Mouse (Mus musculus) Patski (cell line): ENCODE data around the gene March11. TPM values are rescaled to one million over a fixed set of nuclear protein-coding genes. Genes with fewer than 3 reads are reported as not detected.

ENCODE experiments used
- ATAC-seq: fragments of 100-300 bp; one replicate; pipeline ENCODE4 v1.8.0; 2021
- CTCF ChIA-PET: fragments of 350-600 bp; sonication (Branson Sonifier 250); formaldehyde crosslinking; loops from one replicate; lab custom pipeline; 2022; ENCODE audit warnings: inconsistent platforms; lab: Charles Lee
- POLR2A ChIA-PET: fragments of 350-600 bp; sonication (Branson Sonifier 250); formaldehyde crosslinking; loops from one replicate; lab custom pipeline; 2022; ENCODE audit warnings: antibody characterized with exemption, inconsistent platforms; lab: Charles Lee
- DNase-seq: peaks from one replicate; pipeline ENCODE4 v3.0.0-alpha.2; 2011; ENCODE audit warnings: low read depth, low spot score
- H3K27me3 ChIP-seq: fragments of 371-371 bp; one replicate; pipeline ENCODE4 v1.5.1; 2021
- CTCF ChIP-seq: fragments of 100-300 bp; IDR thresholded peaks from one replicate; pipeline ENCODE4 v1.5.1; 2021
- in situ Hi-C: fragments of 300-500 bp; cut with MboI; formaldehyde crosslinking; loops from 3 replicates; pipeline ENCODE4 v1.11.1; 2018; ENCODE audit warnings: low pct_unique_long_range_greater_than_20kb, mixed read lengths
- polyA plus RNA-seq: library from polyadenylated mRNA; unstranded; gene quantifications from one replicate; pipeline ENCODE4 v1.2.3, GENCODE M21; 2021

The March11 gene
- 0.09 TPM for polyA plus RNA-seq

GRCm38 (mm10) chr15:26308629-26309230 is at the start of gene March11:
TSS of gene March11 (plus strand) at chr15:26309048.
- in situ Hi-C loops, result no loop called here
- ATAC-seq, result no peak
- peaks cover 12% of the 10 kb centered on the region for H3K27me3 ChIP-seq
- no peak for DNase-seq
- ChIA-PET CTCF (no interaction called here), POLR2A (no interaction called here)
- no peak for TF ChIP-seq CTCF

DNA sequence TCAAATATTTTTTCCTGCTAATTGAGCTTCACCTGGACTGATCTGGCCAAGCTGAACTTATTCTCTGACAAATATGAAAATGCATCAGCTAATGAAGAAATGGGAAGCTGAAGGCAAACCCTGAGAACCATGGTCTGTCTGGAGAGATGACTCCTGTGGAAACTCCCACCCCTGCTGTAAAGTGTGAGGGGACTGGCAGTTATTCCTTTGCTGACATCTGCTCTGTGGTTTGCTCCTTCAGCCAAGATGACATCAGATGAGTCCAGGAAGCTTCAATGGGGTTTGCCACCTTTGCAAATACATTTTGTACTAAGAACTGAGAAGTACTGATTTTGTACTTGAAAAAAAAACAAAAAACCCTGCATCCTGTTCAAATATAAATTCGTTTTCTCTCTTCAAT is 46.5 kb upstream of the March11 start:
- no peak for DNase-seq
- CTCF ChIA-PET, result no interaction called here
- no peak for TF ChIP-seq CTCF
- no peak for ATAC-seq
- POLR2A ChIA-PET, result no interaction called here
- in situ Hi-C loops, result no loop called here
- H3K27me3 ChIP-seq, result peaks cover 19% of the 10 kb centered on the region

DNA sequence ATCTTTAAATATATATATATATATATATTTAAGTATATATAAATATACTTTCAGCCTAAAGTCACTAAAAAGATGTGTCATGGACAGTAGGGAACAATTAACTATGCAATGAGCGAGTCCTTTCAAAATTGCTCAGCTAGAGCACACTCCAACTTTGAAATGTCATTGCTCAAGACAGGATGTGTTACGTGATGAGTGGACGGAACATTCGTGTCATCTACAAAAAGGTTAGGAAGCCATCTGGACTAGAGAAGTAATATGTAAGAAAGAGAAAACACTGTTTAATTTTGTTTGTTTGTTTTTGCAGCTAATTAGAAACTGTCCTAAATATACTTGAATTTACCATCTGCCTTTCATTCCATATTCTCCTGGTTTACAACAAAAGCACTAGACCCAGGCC is 39.3 kb upstream of the March11 start:
- TF ChIP-seq CTCF, result no peak
- in situ Hi-C loops, result no loop called here
- POLR2A ChIA-PET, result no interaction called here
- peaks cover 24% of the 10 kb centered on the region for H3K27me3 ChIP-seq
- ATAC-seq (no peak), DNase-seq (no peak)
- CTCF ChIA-PET, result interaction anchor here (1.7 kb wide), 1 partner anchor 275 kb away, joined by 4 read pairs; no protein-coding TSS in a partner anchor

GRCm38 (mm10) chr15:26276035-26276511 is 32.8 kb upstream of the March11 start:
- H3K27me3 ChIP-seq, result peaks cover 19% of the 10 kb centered on the region
- CTCF ChIA-PET, result interaction anchor here (1.1 kb wide), 1 partner anchor 11 kb away, joined by 3 read pairs; no protein-coding TSS in a partner anchor
- in situ Hi-C loops, result no loop called here
- no peak for TF ChIP-seq CTCF
- no peak for DNase-seq
- POLR2A ChIA-PET, result no interaction called here
- ATAC-seq, result no peak

- ChIA-PET POLR2A (no interaction called here), CTCF (interaction anchor here (1.1 kb wide), 1 partner anchor 11 kb away, joined by 3 read pairs; no protein-coding TSS in a partner anchor)
- DNase-seq, result no peak
- in situ Hi-C loops, result no loop called here
- no peak for TF ChIP-seq CTCF
- H3K27me3 ChIP-seq, result peaks cover 18% of the 10 kb centered on the region
- ATAC-seq, result no peak
These were observed 32.2 kb upstream of the March11 start for GRCm38 (mm10) chr15:26276608-26277007.

DNA sequence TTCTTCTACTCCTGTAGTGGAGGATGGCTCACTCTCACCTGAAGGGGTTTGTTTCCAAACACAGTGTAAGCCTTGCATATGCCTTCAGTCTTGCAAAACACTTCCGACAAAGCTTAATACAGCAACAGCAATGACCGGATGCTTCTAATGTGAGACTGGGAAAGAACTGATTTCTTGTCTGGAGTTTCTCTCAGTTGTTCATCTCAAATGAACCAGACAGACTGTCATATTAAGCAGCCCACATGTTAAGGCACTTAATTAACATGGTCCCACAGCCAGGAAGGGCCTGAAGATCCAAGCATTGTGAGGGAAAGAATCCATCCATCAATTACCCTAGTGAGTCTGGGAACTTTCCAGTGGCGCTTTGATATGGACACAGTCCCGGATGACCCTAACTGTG is 17.0 kb upstream of the March11 start:
- H3K27me3 ChIP-seq, result peaks cover 8% of the 10 kb centered on the region
- ChIA-PET CTCF (interaction anchor here (1.0 kb wide), 1 partner anchor 9 kb away, joined by 3 read pairs; no protein-coding TSS in a partner anchor), POLR2A (no interaction called here)
- DNase-seq, result no peak
- TF ChIP-seq CTCF, result no peak
- in situ Hi-C loops, result no loop called here
- no peak for ATAC-seq

DNA sequence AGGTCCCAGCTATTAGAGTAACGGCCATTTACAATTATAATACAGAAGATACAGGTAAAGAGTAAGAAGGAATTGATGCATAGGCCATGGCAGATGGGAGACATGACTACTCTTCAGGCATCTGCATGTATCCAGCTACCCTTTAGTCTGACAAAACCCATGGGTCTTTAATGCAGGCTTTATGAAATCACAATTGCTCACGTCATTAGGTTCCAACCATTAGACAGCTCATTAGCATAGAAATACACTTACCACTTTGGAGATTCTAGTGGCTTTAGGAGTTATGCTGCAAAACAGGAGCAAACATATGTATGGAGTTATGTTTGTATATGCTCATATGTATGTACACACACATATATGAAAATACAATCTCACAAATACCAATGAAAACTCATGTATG is 16.0 kb upstream of the March11 start:
- POLR2A ChIA-PET, result no interaction called here
- CTCF ChIA-PET, result interaction anchor here (0.8 to 1.0 kb wide), 2 partner anchors 8 to 14 kb away, joined by 3 read pairs; no protein-coding TSS in a partner anchor
- no peak for DNase-seq
- in situ Hi-C loops, result no loop called here
- ATAC-seq, result no peak
- TF ChIP-seq CTCF, result no peak
- peaks cover 8% of the 10 kb centered on the region for H3K27me3 ChIP-seq

GRCm38 (mm10) chr15:26293215-26293614 is 15.6 kb upstream of the March11 start:
- ATAC-seq, result no peak
- CTCF ChIA-PET, result interaction anchor here (0.8 kb wide), 1 partner anchor 14 kb away, joined by 3 read pairs; no protein-coding TSS in a partner anchor
- POLR2A ChIA-PET, result no interaction called here
- no peak for DNase-seq
- H3K27me3 ChIP-seq, result peaks cover 8% of the 10 kb centered on the region
- TF ChIP-seq CTCF, result no peak
- in situ Hi-C loops, result no loop called here

GRCm38 (mm10) chr15:26298668-26299067 is 10.2 kb upstream of the March11 start:
- no peak for TF ChIP-seq CTCF
- no peak for ATAC-seq
- ChIA-PET CTCF (interaction anchor here (1.0 kb wide), 1 partner anchor 28 kb away, joined by 3 read pairs; no protein-coding TSS in a partner anchor), POLR2A (no interaction called here)
- no peak for DNase-seq
- H3K27me3 ChIP-seq, result peaks cover 4% of the 10 kb centered on the region
- in situ Hi-C loops, result no loop called here

DNA sequence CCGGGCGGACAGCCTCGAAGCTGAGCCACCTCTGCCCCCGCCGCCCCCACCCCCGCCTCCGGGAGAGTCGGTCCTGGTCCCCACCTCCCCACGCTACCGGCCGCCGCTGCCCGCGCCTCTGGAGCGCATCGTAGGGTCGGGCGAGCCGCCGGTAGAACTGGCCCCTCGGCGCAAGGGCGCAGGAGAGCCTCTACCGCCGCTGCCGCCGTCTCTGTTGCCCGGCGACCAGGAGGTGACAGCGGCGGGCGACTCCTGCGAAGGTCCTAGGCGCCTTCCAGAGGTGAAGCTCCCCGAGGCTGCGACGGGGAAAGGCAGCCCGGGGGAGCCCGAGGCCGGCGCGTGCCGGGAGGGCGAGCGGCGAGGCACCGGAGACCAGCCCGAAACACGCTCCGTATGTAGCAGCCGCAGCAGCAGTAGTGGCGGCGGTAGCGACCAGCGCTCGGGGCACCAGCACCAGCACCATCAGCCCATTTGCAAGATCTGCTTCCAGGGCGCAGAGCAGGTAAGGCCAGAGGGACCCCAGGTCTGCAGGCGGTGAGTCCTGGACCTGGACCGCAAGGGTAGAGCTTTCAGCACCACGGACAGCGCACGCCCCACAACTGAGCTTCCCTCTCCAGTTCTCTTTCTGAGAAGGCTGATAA is 563 bp downstream of the March11 start:
- ATAC-seq, result peak; percentile 44
- in situ Hi-C loops, result no loop called here
- TF ChIP-seq CTCF, result no peak
- DNase-seq, result peak; percentile 1
- ChIA-PET POLR2A (no interaction called here), CTCF (no interaction called here)
- H3K27me3 ChIP-seq, result peaks cover 12% of the 10 kb centered on the region

GRCm38 (mm10) chr15:26319866-26320265 is 11.0 kb downstream of the March11 start:
- ChIA-PET POLR2A (no interaction called here), CTCF (no interaction called here)
- in situ Hi-C loops, result loop anchor here (10.0 kb wide), 1 partner anchor 515 kb away; no protein-coding TSS in a partner anchor

More at GRCm38 (mm10) chr15:26319866-26320265, 11.0 kb downstream of the March11 start:
- peaks cover 28% of the 10 kb centered on the region for H3K27me3 ChIP-seq
- DNase-seq (no peak), ATAC-seq (no peak)
- no peak for TF ChIP-seq CTCF
